Mouse (Mus musculus): ENCODE results near the gene Marveld2. TPM values are rescaled to one million over a fixed set of nuclear protein-coding genes. Genes with fewer than 3 reads are reported as not detected.
A peak's percentile ranks its signal among the peaks of the same experiment; 100 is the strongest.

Marveld2 gene
- total and polyA plus RNA-seq, 2 experiments from 2014 or later, result 2.1 to 3.2 TPM

DNA sequence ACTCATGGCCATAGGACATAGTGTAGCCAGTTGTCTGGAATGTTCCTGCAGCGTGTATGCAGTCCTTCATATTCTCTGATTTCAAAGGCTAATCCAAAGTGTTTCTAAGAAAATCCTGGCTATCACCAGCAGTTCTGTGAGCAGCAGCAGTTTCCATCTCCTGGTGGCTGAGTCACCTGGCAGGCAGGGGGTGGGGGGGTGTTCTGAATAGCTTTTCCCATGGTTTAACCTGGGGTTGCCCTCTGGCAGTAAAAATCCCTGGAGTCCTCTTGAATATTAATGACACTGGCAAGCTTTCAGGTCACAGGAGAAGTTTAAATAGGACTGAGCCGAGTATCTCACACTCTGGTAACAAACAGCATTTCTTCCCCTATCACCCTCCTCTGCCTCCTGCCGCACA, 35.1 kb downstream of the Marveld2 start:
- no peak overlapping the region for H3K9ac ChIP-seq (replicated peaks; ENCODE audit: low read length)
- H3K4me3 ChIP-seq (ENCODE audit: low read length), result no peak overlapping the region
- no peak for TF ChIP-seq CTCF (IDR thresholded peaks at IDR 0.05; ENCODE audit: low read depth)
- H3K36me3 ChIP-seq (ENCODE audit: insufficient read depth, low read length), result no peaks in the 10 kb centered on the region
- WGBS, result 44% methylated on average over 3 of the region's 3 CpGs
- H3K9me3 ChIP-seq (ENCODE audit: low read length), result no peaks in the 10 kb centered on the region
- H3K4me2 ChIP-seq (ENCODE audit: low read depth, low read length), result no peak overlapping the region
- DNase-seq (ENCODE audit: low spot score), result no peak
- H3K27ac ChIP-seq, result no peak overlapping the region
- no peak for ATAC-seq
- H3K27me3 ChIP-seq (ENCODE audit: insufficient read depth, low read length), result no peaks in the 10 kb centered on the region
- no peaks in the 10 kb centered on the region for H3K4me1 ChIP-seq (ENCODE audit: insufficient read depth, low read length)

DNA sequence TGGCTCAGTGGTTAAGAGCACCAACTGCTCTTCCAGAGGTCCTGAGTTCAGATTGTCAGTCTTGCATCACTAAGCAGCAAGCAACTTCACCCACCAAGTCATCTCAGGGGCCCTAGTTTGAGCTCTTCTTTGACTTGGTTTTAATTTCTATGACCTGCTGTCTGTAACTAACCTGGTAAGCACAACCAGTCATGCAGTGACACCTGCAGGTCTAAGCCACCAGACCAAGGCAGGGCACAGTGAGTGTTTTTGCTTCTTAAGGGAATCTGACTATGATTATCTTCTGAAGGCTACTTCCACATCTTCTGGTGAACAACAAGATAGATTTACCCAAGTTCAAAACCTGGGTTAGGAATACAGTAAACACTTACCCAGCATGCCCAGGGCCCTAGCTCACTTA, 36.8 kb downstream of the Marveld2 start:
- ATAC-seq, result no peak
- peak; percentile 13 for TF ChIP-seq CTCF (IDR thresholded peaks at IDR 0.05; ENCODE audit: low read depth)
- no peaks in the 10 kb centered on the region for H3K27me3 ChIP-seq (ENCODE audit: insufficient read depth, low read length)
- H3K9ac ChIP-seq (replicated peaks; ENCODE audit: low read length), result no peak overlapping the region
- H3K4me2 ChIP-seq (ENCODE audit: low read depth, low read length), result no peak overlapping the region
- no peak for DNase-seq (ENCODE audit: low spot score)
- no peak overlapping the region for H3K4me3 ChIP-seq (ENCODE audit: low read length)
- no peaks in the 10 kb centered on the region for H3K9me3 ChIP-seq (ENCODE audit: low read length)
- H3K27ac ChIP-seq, result no peak overlapping the region
- H3K36me3 ChIP-seq (ENCODE audit: insufficient read depth, low read length), result no peaks in the 10 kb centered on the region
- no peaks in the 10 kb centered on the region for H3K4me1 ChIP-seq (ENCODE audit: insufficient read depth, low read length)

DNA sequence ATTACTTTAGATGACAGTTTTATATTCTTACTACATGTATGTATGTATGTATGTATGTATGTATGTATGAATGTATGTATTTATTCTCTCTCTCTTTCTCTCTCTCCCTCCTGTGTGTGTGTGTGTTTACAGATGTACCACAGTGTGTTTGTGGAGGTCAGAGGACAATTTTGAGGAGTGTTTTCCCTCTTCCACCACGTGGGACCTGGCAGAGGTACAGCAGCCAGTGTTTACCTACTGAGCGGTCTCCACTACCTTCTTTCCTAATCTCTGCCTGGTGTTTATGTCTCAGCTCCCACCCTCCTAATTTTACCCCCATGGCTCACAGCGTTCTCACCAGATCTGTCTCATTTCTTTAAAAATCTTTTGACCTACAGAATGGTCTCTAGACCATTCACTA, 37.6 kb downstream of the Marveld2 start:
- H3K27me3 ChIP-seq (ENCODE audit: insufficient read depth, low read length), result no peaks in the 10 kb centered on the region
- H3K4me3 ChIP-seq (ENCODE audit: low read length), result no peak overlapping the region
- no peak for DNase-seq (ENCODE audit: low spot score)
- H3K36me3 ChIP-seq (ENCODE audit: insufficient read depth, low read length), result no peaks in the 10 kb centered on the region
- TF ChIP-seq CTCF (IDR thresholded peaks at IDR 0.05; ENCODE audit: low read depth), result no peak
- H3K9ac ChIP-seq (replicated peaks; ENCODE audit: low read length), result no peak overlapping the region
- 57% methylated on average over 3 of the region's 3 CpGs for WGBS
- no peak overlapping the region for H3K27ac ChIP-seq
- no peak overlapping the region for H3K4me2 ChIP-seq (ENCODE audit: low read depth, low read length)
- no peaks in the 10 kb centered on the region for H3K9me3 ChIP-seq (ENCODE audit: low read length)
- no peaks in the 10 kb centered on the region for H3K4me1 ChIP-seq (ENCODE audit: insufficient read depth, low read length)
- ATAC-seq, result no peak

DNA sequence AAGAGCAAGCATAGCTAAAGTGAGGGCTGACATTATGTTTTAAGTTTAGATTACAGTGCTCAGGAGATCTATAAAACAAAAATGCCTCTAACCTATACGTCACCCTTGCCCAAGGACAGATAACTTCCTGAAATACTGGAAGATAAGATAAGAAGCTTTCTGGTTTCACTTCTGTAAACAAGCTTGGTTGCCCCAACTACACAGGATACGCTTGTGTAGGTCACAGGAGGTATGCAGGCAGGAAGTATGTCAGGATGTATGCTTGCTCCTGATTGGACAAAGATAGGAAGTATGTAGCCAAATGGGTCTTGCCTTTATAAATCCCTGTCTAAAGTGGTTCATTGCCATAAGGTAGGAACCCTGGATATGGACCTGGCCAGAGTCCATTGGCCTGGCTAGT, 40.8 kb downstream of the Marveld2 start:
- TF ChIP-seq CTCF (IDR thresholded peaks at IDR 0.05; ENCODE audit: low read depth), result no peak
- WGBS, result 77% methylated on average over 2 of the region's 2 CpGs
- Histone ChIP-seq H3K27me3 (ENCODE audit: insufficient read depth, low read length) (no peaks in the 10 kb centered on the region), H3K9me3 (ENCODE audit: low read length) (no peaks in the 10 kb centered on the region), H3K27ac (no peak overlapping the region), H3K4me2 (ENCODE audit: low read depth, low read length) (no peak overlapping the region), H3K36me3 (ENCODE audit: insufficient read depth, low read length) (no peaks in the 10 kb centered on the region), H3K9ac (replicated peaks; ENCODE audit: low read length) (no peak overlapping the region), H3K4me1 (ENCODE audit: insufficient read depth, low read length) (no peaks in the 10 kb centered on the region), H3K4me3 (ENCODE audit: low read length) (no peak overlapping the region)
- DNase-seq (ENCODE audit: low spot score) (no peak), ATAC-seq (no peak)

DNA sequence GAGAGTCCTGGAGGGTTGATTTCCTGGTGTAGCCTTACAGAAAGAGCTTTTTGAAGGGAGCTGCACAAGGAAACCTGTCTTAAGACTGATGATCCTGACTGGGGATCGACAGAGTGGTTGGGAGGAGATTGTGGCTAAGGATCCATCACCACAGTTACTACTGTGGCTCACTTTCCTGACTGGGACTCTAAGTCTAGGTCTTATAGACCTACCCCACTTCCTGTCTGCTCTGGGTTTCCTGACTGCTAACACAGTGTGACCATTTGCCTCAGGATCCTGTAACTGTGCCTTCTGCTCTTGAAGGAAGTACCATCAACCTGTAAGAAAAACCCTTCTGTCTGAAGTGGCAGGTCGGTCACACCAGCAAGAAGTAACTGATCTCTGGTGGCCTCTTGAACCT, 46.1 kb downstream of the Marveld2 start:
- Histone ChIP-seq H3K9me3 (ENCODE audit: low read length) (no peaks in the 10 kb centered on the region), H3K4me3 (ENCODE audit: low read length) (no peak overlapping the region), H3K4me2 (ENCODE audit: low read depth, low read length) (no peak overlapping the region), H3K4me1 (ENCODE audit: insufficient read depth, low read length) (no peaks in the 10 kb centered on the region), H3K27me3 (ENCODE audit: insufficient read depth, low read length) (no peaks in the 10 kb centered on the region), H3K9ac (replicated peaks; ENCODE audit: low read length) (no peak overlapping the region), H3K27ac (no peak overlapping the region), H3K36me3 (ENCODE audit: insufficient read depth, low read length) (no peaks in the 10 kb centered on the region)
- WGBS, result 73% methylated on average over 2 of the region's 2 CpGs
- no peak for DNase-seq (ENCODE audit: low spot score)
- ATAC-seq, result no peak
- no peak for TF ChIP-seq CTCF (IDR thresholded peaks at IDR 0.05; ENCODE audit: low read depth)

DNA sequence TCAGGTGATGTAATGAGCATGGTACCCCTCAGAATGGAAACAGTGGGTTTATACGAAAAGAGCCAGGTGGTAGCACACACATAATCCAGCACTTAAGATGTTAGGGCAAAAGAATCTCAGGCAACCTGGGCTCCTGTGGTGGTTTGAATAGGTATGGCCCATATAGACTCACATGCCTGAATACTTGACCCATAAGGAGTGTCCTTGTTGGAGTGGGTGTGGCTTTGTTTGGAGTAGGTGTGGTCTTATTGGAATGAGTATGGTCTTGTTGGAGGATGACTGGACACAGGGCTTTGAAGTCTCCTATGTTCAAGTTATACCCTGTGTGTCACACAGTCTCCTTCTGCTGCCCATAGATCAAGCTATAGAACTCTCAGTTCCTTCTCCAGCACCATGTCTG, 48.4 kb downstream of the Marveld2 start:
- WGBS, result 96% methylated on average over 1 of the region's 1 CpGs
- no peak for ATAC-seq

DNA sequence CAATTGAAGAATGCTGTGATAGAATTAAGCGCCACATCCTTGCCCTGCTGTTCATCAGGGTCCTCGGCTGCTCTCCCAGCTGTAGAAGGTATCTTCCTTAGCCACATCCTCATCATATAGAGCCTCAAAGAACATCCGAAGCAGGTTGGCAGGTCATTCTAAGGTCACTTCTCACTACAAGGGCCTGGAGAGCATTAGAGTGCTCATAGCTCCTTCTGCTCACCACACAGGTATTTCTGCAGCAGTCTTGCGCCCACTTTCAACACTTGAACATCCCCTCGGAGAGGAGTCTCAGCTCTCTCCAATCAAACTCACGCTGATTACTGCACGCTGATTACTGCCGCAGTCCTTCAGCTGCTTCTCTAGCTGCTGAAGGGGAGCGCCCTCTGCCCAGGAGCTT, 57.3 kb downstream of the Marveld2 start:
- Histone ChIP-seq H3K36me3 (ENCODE audit: insufficient read depth, low read length) (no peaks in the 10 kb centered on the region), H3K4me1 (ENCODE audit: insufficient read depth, low read length) (no peaks in the 10 kb centered on the region), H3K27ac (no peak overlapping the region), H3K9ac (replicated peaks; ENCODE audit: low read length) (no peak overlapping the region), H3K4me2 (ENCODE audit: low read depth, low read length) (no peak overlapping the region), H3K4me3 (ENCODE audit: low read length) (no peak overlapping the region), H3K9me3 (ENCODE audit: low read length) (no peaks in the 10 kb centered on the region), H3K27me3 (ENCODE audit: insufficient read depth, low read length) (no peaks in the 10 kb centered on the region)
- TF ChIP-seq CTCF (IDR thresholded peaks at IDR 0.05; ENCODE audit: low read depth), result no peak
- no peak for DNase-seq (ENCODE audit: low spot score)
- ATAC-seq, result no peak
- WGBS, result 81% methylated on average over 9 of the region's 9 CpGs

More for the DNA sequence above, 48.4 kb downstream of the Marveld2 start:
- H3K27ac ChIP-seq, result no peak overlapping the region
- no peak overlapping the region for H3K4me2 ChIP-seq (ENCODE audit: low read depth, low read length)
- H3K36me3 ChIP-seq (ENCODE audit: insufficient read depth, low read length), result no peaks in the 10 kb centered on the region
- no peak for DNase-seq (ENCODE audit: low spot score)
- H3K4me3 ChIP-seq (ENCODE audit: low read length), result no peak overlapping the region
- H3K9ac ChIP-seq (replicated peaks; ENCODE audit: low read length), result no peak overlapping the region
- no peaks in the 10 kb centered on the region for H3K27me3 ChIP-seq (ENCODE audit: insufficient read depth, low read length)
- no peaks in the 10 kb centered on the region for H3K4me1 ChIP-seq (ENCODE audit: insufficient read depth, low read length)
- no peaks in the 10 kb centered on the region for H3K9me3 ChIP-seq (ENCODE audit: low read length)
- no peak for TF ChIP-seq CTCF (IDR thresholded peaks at IDR 0.05; ENCODE audit: low read depth)

All from hindbrain, postnatal 0 days (tissue).